Mouse (Mus musculus): ENCODE data around the gene Pla2g15.

DNA sequence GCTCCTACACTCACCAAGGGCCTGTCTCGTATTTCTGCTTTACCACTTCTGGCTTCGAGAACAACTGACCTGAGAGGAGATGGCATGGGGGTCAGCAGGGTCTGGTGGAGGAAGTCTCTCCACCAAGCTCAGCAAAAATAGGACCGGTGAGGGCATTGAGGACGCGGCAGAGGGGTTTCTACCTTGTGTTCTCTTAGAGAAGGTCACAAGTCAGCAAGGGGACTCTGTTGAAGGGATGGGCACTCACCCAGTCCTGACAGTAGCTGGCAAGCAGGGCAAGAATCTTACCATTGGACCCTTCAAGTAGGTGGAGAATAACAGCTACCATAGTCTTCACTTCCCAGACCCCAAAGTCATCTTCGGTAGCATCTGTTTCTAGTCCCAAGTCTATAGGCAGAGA lies 16.3 kb upstream of the Pla2g15 start:
- no peak for TF ChIP-seq CTCF (IDR thresholded peaks at IDR 0.05; ENCODE audit: low read depth)
- TF ChIP-seq EP300 (IDR thresholded peaks at IDR 0.05; ENCODE audit: low read depth) = no peak

All from liver, postnatal 0 days (tissue).